Mouse (Mus musculus) naive thymus-derived CD4-positive, alpha-beta T cell, adult 2 months (primary cell): ENCODE data around the gene Slc5a10.

Experiments
- DNase-seq: peaks from one replicate; pipeline ENCODE4 v3.0.0-alpha.2; 2011; ENCODE audit warnings: low read depth

Slc5a10 gene

DNA sequence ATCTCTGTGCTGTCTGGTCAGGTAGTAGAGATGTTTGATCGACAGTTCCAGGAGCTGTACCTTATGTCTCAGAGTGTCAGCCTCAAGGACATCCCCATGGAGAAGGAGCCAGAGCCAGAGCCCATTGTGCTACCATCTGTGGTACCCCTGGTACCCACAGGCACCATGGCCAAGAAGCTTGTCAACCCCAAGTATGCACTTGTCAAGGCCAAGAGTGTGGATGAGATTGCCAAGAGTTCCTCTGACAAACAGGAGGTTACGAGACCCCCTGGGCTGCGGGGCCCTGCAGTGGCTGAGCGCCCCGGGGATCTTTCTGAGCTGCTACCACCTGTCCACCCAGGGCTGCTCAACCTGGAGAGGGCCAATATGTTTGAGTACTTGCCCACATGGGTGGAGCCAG is 18.1 kb downstream of the Slc5a10 start:
- DNase-seq, result no peak

DNA sequence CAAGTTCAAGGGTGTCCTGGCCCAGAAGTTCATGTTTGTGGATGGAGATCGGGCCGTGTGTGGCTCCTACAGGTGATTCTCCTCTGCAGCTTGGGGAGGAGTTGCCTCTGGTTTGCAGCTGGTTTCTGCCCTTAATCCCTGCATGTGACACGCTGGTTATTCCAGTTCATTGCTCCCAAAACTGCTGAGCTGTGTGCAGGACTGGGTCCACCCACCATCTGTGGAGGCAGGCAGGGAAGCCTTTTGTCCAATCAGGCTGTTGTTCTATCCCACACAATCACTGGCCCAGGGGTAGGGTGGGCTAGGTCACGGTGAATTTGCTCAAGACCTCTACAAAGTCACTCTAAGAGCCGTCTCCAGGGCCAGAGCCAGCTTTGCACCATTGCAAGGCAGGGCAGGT is 18.9 kb downstream of the Slc5a10 start:
- no peak for DNase-seq

DNA sequence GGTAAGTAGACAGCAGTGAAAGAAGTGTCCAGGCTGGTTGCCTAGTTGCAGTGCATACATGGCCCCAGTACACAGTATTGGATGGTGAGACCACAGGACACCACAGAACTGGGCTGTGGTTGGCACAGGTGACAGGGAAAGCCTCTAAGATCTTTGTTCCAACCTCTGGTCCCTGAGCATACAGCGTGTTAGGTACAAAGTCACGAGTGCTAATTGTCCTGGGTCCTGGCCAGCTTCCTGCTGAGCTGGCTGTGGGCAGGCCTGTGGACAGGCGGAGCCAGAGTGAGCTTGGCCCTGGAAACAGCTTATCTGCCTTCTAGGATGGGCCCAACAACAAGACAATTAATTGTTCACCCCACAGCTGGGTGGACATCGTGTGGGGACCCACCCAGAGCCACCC is 20.7 kb downstream of the Slc5a10 start:
- DNase-seq, result no peak

DNA sequence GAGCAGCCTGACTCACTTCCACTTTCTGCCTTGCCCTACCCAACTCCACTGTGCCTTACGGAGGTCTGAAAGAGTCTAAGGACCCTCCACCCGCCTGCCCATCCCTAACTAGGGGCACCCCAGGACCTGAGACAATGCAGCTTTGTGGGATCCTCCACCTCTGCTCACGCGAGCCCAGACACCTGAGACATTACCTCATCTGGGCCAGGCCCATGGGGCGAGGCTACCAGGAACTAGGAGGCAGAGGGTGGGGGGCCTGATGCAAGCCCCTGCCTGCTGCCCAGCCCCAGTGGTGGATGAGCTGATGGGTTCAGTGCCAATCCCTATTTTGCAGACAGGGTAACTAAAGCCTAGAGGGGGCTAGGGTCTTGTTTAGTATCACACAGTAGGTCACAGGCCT is 21.2 kb downstream of the Slc5a10 start:
- no peak for DNase-seq

DNA sequence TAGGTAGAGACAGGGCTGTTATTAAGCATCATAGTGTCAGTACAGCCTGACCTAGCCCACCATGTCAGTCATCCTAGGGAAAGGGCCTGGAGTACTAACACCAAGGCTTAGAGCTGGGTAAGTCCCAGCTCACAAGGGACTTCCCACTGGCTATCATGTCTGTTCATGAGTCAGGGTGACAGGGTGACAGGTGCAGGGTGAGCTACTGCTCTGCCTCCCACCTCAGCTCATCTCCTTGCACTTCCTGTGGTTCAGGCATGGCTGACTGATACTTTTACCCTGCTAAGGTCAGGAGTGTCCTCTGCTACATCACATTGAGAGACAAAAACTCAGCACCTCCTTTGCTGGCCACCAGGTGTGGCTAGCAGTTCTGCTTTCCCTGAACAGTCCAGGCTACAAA is 21.8 kb downstream of the Slc5a10 start:
- no peak for DNase-seq

DNA sequence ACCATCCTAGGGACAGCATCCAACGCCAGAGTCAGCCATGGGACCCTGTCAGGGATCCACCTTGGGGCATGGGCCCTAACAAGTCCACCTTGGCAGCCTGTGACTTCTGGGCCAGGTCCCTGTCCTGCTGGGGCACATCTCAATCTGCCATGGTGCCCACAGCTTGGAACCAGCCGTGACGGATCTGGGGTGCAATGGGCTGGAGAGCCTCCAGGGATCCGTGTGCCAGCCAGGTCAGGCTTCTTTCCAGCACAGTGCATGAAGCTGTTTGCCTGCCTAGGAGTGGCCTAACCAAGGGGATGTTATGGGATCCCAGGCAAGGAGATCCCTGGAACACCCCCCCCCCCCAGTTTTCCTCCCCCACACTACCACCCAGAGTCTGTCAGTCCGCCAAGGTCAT is 27.6 kb downstream of the Slc5a10 start:
- DNase-seq, result no peak

DNA sequence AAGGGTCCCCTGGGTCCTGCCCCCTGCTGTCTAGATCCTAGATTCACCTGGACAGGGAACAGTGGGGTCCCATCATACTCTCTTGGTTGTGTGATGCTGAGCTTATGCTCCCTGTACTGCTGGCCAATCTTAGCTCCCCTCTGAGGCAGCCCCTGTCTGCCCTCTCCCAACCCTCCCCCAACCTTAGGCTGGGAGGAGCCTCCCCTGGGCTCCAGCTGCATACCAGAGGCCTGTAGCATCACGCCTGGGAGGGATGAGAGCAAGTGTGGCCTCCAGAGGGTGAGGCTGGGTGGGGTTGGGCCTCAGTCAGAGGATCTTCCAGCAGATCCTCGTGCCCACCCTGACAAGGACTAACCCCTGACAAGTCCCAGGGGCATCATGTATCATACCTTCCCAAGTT is 33.0 kb downstream of the Slc5a10 start:
- DNase-seq, result no peak

DNA sequence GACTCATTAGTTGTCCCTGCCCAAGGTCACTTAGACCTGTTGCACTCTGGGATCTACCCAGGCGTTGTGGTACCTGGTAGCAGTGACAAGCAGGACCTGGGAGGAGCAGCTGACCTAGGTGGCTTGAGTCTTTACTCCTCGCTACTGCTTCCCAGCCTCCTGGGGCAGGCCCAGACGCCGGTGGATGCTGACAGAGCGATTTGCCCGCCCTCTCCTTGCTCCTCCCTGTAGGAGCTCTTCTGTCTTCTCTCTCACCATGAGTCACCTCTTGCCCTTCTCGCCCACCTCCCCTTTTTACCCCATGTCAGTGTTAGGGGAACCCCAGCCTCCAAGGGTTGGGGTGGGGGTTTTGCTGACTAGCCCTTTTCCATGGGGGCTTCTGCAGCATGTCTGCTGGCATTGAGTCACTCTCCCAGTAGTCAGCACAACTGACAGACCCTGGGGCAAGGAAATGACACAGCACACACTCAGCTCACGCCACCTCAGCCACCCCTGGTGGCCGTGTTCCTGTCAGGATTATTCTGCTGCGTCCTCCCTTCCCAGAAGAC is 33.6 kb downstream of the Slc5a10 start:
- no peak for DNase-seq

DNA sequence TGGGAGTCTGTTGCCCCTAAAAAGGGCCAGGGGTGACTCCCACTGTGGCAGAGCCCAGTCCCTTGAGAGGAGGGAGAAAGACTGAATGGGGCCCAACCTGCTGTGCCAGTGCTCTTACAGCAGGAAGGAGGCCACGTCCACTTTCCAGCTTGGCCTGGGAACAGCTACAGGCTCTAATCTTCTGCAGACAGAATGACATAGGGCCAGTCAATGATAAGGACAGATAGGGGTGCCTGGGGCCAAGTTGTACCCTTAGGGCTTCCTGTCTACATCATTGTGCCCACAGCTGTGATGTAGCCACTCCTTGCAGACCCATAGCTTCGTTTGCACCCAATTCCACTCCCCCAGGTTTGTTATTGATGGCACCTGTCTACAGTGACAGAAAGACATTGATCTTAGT is 34.5 kb downstream of the Slc5a10 start:
- DNase-seq, result no peak

DNA sequence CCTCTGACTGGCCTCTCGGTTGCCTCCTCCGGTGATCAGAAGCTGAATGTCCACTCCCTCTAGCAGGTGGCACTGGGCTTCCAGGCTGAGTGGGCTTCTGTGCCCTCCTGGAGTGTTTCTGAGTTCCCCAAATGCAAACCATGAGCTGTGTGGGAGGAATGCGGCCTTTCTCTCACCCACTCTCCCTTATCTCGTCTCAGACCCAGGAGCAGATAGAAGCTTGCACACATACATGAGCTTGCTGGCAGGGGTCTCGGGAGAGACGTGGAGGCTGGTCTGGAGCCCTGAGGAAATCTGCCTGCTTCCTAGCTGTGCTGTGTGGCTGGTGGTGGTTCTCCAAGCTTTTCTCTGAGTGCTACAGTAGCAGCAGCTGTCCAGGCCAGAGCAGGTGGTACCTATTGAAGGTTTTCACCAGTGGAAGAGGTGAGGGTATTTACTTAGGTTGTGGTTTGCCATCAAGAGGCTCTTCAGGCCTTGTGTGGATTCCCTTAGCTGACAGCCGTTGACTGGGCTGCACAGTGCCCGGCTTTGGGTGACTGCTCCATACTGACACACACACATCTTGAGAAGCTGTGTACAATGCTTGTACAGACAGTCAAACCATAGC is 35.4 kb downstream of the Slc5a10 start:
- no peak for DNase-seq

DNA sequence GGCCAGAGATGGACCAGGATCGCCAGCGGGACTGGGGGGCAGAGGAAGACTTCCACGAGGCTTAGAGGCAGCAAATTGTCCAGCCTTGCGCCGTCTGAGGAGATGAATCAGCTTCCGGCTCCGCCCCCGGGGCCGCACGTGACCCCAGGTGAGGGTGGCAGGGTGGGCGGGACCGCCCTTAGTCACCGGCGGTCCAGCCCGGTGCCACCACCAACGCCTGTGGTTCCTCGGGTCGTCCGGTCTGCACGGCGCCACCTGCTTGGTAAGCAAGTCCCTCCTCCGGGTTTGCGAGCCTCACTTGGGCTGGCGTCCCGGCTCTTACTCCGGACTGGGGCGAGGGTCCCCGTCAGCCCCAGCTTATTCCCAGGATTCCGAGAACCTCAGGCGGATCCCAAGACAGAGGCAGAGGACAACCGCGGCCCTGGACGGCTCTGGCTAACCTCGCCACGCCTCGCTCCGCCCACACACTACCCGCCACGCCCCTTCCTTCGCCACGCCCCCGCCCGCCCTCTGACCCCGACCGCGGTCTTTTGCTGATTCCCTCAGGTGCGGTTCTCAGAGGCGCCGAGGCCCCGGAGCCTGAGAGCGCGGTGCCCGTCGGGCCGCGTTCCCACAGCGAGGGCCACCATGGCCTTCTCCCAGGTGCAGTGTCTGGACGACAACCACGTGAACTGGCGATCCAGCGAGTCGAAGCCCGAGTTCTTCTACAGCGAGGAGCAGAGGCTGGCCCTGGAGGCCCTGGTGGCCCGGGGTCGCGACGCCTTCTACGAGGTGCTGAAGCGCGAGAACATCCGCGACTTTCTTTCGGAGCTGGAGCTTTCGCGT is 36.5 kb downstream of the Slc5a10 start, which contains the start of gene Fam83g:
Fam83g (plus strand) TSS at position 185 of the 825 bp plus-strand sequence.
- peak; percentile 74 for DNase-seq

DNA sequence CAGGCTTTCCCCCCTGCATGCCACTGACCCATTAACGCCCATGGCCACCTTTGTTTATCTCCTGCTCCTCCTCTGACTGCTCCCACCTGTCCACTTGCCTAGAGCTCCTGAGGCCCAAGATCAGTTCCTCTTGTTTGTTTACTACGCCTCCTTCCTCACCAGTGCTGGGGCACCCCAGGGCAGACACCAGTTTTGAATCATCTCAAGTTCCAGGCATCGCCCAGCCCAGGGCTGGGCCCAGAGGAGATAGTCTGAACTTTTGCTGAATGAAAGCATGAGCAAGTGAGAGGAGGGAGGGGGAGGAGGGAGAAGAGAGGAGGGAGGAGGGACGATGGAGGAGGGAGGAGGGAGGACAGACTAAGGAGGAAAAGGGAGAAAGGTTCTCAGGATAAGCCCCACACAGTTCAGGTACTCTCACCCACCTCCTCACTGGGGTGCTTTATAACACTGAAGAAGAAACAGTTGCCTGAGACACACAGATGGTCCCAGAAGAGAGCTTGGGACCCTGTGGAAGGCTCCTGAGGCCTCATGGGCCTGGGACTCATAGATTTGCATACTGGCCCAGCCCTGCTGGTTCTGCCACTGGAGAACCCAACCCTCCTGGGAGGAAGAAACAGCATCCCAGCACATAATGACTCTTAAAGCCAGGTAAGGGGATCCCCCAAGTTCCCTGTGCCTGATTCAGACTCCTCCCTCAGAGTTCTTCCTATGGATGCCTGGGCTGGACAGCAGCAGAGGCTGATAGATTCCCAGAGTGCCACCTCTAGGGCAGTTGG is 41.3 kb downstream of the Slc5a10 start:
- DNase-seq, result no peak

DNA sequence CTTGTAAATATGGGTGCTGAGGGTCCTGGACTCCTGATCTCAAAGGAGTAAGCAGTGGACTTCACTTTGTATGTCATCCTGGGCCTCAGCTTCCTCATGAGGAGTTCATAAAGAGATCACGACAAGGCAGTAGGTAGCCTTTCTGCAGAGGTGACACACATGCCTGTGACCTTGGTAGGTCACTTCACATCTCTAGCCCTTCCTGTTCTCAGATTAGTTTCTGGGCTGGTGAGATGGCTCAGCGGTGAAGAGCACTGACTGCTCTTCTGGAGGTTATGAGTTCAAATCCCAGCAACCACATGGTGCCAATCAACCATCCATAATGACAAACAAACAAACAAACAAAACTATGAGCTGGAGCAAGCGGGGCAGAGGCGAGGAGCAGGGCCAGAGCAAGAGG is 42.9 kb downstream of the Slc5a10 start:
- no peak for DNase-seq

DNA sequence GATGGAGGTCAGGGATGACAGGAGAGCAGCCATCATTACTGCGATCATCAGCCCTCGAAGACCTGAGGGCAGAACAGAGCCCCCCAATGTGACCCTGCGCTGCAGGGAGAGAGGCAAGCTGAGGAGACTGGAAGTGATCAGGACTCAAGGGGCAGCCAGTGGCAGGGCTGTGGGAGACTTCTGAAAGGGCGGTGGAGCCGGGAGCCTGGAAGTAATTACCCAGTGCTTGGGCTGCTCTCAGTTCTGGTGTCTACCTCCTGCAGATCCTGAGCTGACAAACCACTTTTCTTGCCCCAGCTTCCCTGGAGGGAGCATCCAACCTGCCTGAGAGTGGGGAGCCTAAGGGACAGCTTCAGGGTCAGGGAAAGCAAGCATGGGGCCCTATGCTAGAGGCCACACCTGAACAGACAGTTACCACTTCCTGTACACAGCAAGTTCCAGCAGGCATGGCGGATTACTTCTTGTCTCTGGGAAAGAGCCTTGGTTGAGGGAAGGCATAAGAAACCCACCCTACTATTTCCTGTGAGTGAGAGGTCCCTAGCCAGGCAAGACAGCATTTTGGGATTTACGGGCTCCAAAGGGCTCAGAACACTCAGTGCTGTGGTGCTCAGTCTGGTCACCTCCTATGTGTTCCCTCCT is 44.3 kb downstream of the Slc5a10 start:
- DNase-seq, result peak; percentile 19

DNA sequence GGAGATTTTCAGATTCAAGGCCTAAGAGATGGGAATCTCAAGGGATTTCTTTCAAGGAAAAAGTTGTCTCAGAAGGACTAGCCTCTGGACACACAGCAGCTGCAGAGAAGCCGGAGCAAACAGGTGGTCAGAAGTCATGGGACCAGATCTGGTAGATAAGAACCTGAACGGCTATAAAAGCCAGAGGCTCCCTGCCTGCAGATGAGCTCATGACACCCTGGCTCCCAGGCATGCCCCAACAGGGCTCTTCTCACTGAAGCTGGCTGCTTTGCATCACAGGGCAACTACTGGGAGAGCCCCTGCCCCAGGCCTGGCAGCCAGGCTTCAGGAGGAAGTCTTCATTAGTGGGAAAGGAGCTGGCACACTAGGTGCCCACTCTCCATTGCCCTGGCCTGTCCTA is 45.3 kb downstream of the Slc5a10 start:
- DNase-seq, result peak; percentile 24

DNA sequence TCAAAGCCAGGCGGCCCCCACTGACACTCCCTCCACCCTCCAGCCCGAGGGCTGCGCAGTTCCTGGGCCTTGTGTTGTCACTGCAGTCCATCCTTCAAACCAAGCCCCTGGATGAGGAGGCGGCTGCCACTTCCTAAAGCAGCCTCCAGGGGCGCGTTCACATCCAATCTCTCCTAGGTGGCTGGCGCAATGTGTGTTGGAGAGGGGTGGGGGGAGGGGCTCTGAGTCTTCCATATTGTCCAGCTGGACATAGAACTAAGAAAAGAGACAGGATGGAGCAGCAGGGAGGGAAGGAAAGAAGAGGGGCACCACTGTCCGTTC is 45.8 kb downstream of the Slc5a10 start:
- DNase-seq, result peak; percentile 43

DNA sequence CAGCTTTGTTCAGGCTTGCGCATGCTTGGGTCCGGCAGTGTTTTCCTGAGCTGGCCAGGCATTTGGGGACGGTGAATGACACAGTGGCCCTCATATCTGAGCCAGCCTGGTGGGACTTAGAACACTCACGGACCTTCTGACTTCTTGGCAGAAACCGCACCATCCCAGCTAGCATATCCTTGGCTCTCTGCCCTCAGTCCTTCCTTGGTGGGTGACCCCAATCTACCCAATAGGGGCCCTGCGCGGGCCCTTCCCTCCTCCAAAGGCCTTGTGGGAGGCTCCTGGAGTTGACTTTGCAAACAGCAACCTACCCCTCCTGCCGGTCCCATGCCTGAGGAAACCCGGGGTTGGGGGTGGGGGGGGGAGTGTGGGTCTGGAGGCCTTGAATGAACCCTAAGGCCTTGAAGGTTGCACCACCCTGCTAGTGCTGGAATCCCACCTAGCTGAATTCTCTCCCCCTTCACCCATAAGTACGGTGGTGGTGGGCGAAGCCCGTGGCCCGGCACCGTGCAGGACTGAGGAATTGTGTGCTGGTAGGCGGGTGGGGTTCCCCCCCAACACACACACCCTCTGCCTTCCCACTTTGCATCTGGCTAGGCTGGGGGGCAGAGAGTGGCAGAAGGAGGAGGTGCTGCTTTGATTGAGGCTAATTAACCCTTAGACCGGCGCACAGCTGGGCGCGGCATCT is 46.3 kb downstream of the Slc5a10 start:
- peak; percentile 11 for DNase-seq

DNA sequence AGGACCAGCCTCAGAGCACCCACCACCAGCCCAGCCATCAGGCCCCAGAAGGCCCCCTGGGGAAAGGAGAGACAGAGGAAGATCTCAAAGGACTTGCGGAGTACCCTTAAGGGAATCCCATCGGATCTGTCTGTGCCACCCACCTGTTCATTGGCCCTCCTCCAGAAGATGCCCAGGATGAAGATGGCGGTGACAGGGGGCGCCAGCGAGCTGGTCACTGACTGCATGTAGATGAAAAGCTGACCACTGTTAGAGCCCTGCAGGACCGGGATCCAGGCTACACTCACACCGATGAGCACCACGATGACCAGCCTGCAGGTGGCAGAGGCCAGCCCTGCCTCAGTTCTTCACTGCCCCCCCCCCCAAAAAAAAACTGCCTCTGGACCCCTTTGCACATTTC is 46.9 kb downstream of the Slc5a10 start:
- peak; percentile 26 for DNase-seq

DNA sequence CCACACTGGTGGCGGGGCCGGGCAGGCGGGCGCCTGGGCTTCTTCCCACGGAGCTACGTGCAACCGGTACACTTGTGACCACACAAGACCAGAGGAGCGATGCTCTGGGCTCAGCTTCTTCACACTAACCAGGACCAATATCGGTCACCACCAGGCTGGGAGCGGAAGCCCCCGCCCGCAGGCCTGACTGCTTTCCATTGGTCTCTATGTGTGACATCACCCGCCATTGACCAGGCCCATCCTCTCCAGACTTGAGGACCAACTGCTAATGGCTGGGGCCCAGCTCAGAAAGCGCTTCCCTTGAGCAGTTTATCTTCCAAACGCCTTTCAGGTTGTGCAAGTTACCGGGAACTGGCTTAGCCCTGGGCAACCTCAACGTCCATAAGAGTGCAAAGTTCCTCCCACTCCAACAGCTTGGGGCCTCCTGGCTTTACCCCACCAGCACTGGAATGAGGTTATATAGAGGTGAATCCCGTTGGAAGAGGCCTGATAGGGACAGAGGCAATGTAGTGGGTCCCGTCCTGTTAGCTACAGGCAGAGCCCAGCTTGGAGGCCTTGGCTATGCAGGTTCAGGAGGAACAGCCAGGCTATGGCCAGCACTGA is 48.7 kb downstream of the Slc5a10 start:
- peak; percentile 8 for DNase-seq

DNA sequence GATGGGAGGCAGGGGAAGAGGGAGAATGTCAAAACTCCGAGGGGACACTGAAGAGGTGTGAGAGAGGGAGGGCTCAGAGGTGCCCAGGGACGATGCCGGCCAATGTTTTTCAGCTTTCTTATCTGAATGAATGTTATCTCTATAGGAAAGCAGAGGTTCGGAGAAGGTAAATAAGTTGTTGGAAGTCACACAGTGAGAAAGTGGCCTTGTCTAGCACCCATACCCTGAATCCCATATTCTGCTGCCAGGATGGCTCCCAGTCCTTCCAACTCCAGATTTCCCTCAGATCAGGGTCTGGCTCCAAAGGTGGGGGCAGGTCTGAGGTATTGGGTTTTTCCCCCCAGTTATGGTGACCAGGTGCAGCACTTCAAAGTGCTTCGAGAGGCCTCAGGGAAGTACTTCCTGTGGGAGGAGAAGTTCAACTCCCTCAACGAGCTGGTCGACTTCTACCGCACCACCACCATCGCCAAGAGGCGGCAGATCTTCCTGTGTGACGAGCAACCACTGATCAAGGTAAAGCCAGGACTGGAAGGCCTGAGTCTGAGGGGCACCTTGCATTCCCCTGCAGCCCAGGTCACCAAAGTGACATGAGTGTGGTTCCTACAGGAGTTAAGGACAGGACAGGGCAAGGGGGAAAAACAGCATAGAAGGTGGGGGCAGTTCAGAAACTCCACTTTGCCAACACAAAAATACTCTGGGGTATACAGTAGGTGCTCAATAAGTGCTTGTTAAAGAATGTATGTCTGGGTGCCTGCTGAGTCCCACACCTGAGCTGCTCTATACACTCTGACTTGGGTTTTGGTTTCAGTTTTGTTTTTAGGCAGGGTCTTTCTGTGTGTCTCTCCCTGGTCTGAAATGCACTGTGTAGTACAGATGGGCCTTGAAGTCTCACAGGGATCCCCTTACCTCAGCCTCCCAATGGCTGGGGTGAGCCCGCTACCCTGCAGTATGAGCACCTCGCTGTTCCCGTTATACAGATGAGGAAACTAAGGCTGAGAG is 50.8 kb downstream of the Slc5a10 start:
- peak; percentile 55 for DNase-seq
